Mouse (Mus musculus) embryonic fibroblast, embryonic 13.5 days (primary cell): ENCODE measurements around the gene Smbd1.

Experiments used
- CTCF ChIP-seq: IDR thresholded peaks from 2 replicates; pipeline ENCODE4 v1.5.1; 2011; ENCODE audit warnings: mild to moderate bottlenecking, control low read depth, low read length, moderate library complexity, borderline replicate concordance; ENCODE audit not compliant: insufficient read depth
- POLR2A ChIP-seq: IDR thresholded peaks from 2 replicates; pipeline ENCODE4 v1.6.1; 2011; ENCODE audit warnings: low read depth, mild to moderate bottlenecking, control low read depth, low read length, moderate library complexity

- TF ChIP-seq CTCF (no peak), POLR2A (no peak)
Measured at GRCm38 (mm10) chr16:32796676-32797425, 13.4 kb downstream of the Smbd1 start.
